ENCODE assay signal across 8 mouse cellular contexts in genomic region chr4:155215203-155215602, GRCm38 (mm10). TPM values are rescaled to one million over a fixed set of nuclear protein-coding genes. Genes with fewer than 3 reads are reported as not detected.
DNase-seq lines count a peak whose midpoint lies in the region; ATAC-seq and TF ChIP-seq lines count a peak whose summit lies in the region.
"Had no signal": no experiment of that assay in that cellular context is flagged by ENCODE, and none has a peak within 500 bp of the region (broad histone marks: within the 10 kb centered on the region; RNA-seq: fewer than 3 reads in every experiment).

No protein-coding gene starts in this region.

- peaks cover 19% of the 10 kb centered on the region for H3K36me3 ChIP-seq in embryonic facial prominence, embryonic 13.5 days
- peaks cover 8% of the 10 kb centered on the region for H3K36me3 ChIP-seq in heart, embryonic 12.5 days
- peaks cover 43% of the 10 kb centered on the region for H3K36me3 ChIP-seq in limb, embryonic 14.5 days (ENCODE audit: control insufficient read depth, insufficient read depth, low read length)

- H3K9ac ChIP-seq in embryonic facial prominence, embryonic 13.5 days, result peak overlapping the region; percentile 44
- H3K9ac ChIP-seq in heart, embryonic 12.5 days, result peak overlapping the region; percentile 47
- 0 out of 2 replicates have a peak overlapping the region, but pooled peaks have one; percentile 21 for H3K9ac ChIP-seq in limb, embryonic 14.5 days (ENCODE audit: low read depth, low read length, severe bottlenecking)

- no peak overlapping the region for H3K4me3 ChIP-seq in embryonic facial prominence, embryonic 13.5 days
- no peak overlapping the region for H3K4me3 ChIP-seq in heart, embryonic 12.5 days
- no peak overlapping the region for H3K4me3 ChIP-seq in limb, embryonic 14.5 days (replicated peaks; ENCODE audit: low read length)

- peak overlapping the region; percentile 30; the same call in 1 of the 2 replicates for H3K4me2 ChIP-seq in embryonic facial prominence, embryonic 13.5 days
- H3K4me2 ChIP-seq in heart, embryonic 12.5 days, result peak overlapping the region; percentile 97
- peak overlapping the region; percentile 18 for H3K4me2 ChIP-seq in limb, embryonic 14.5 days (replicated peaks; ENCODE audit: low read depth, low read length, severe bottlenecking)

- TF ChIP-seq POLR2A in limb, embryonic 14.5 days (IDR thresholded peaks at IDR 0.05; ENCODE audit: borderline replicate concordance, extremely low read depth, insufficient read depth, insufficient read length), result no peak

- no peaks in the 10 kb centered on the region for H3K9me3 ChIP-seq in embryonic facial prominence, embryonic 13.5 days
- no peaks in the 10 kb centered on the region for H3K9me3 ChIP-seq in heart, embryonic 12.5 days (replicated peaks)
- H3K9me3 ChIP-seq in limb, embryonic 14.5 days (ENCODE audit: control insufficient read depth, low read length), result no peaks in the 10 kb centered on the region

- DNase-seq in kidney, postnatal 10 days, result peak; percentile 56
- DNase-seq in kidney, adult 8-10 months, result no peak
- no peak for DNase-seq in limb, embryonic 14.5 days (ENCODE audit: low spot score)
- DNase-seq in thymus, postnatal 25 days, result no peak
- DNase-seq: adrenal gland, postnatal 25 days had no signal

- ATAC-seq in embryonic facial prominence, embryonic 13.5 days (ENCODE audit: insufficient number of reproducible peaks, insufficient read depth, low FRiP score, low TSS enrichment, low read depth), result no peak
- ATAC-seq in heart, embryonic 12.5 days (ENCODE audit: insufficient number of reproducible peaks, low FRiP score), result no peak
- ATAC-seq in limb, embryonic 14.5 days (ENCODE audit: low FRiP score, low read depth), result no peak
- no peak for ATAC-seq in megakaryocyte-erythroid progenitor cell, adult 5-6 weeks (replicated peaks; ENCODE audit: low FRiP score, low TSS enrichment, poor library complexity, severe bottlenecking)

- H3K27ac ChIP-seq in embryonic facial prominence, embryonic 13.5 days, result no peak overlapping the region
- peak overlapping the region; percentile 46; the same call in 1 of the 2 replicates for H3K27ac ChIP-seq in heart, embryonic 12.5 days (ENCODE audit: poor library complexity, severe bottlenecking)
- no peak overlapping the region; the same call in 1 of the 2 replicates for H3K27ac ChIP-seq in limb, embryonic 14.5 days (replicated peaks; ENCODE audit: low read depth, low read length)

- WGBS in embryonic facial prominence, embryonic 13.5 days, result 67% methylated on average over 9 of the region's 9 CpGs
- 41% methylated on average over 9 of the region's 9 CpGs for WGBS in heart, embryonic 12.5 days
- WGBS in limb, embryonic 14.5 days, result 59% methylated on average over 9 of the region's 9 CpGs

- no peaks in the 10 kb centered on the region for H3K27me3 ChIP-seq in embryonic facial prominence, embryonic 13.5 days
- no peaks in the 10 kb centered on the region for H3K27me3 ChIP-seq in heart, embryonic 12.5 days (replicated peaks)
- H3K27me3 ChIP-seq in limb, embryonic 14.5 days (ENCODE audit: control insufficient read depth, insufficient read depth, low read length), result no peaks in the 10 kb centered on the region

- H3K4me1 ChIP-seq in embryonic facial prominence, embryonic 13.5 days, result peaks cover 81% of the 10 kb centered on the region
- peaks cover 96% of the 10 kb centered on the region for H3K4me1 ChIP-seq in heart, embryonic 12.5 days (replicated peaks)
- H3K4me1 ChIP-seq in limb, embryonic 14.5 days (ENCODE audit: control insufficient read depth, insufficient read depth, low read length), result peaks cover 74% of the 10 kb centered on the region

RNA-seq across cellular contexts. Expression of gene Ski, which starts 7.2 kb away (rescaled TPM):
- polyA plus RNA-seq in embryonic facial prominence, embryonic 13.5 days (2015; fragmentation: Nextera tagmentation; extraction: Ambion mirVana), result 21.5 and 24.9 TPM in 2 replicates
- polyA plus RNA-seq in heart, embryonic 12.5 days (2016; fragmentation: Nextera tagmentation; extraction: Ambion mirVana), result 11.9 and 14.0 TPM in 2 replicates
- polyA plus RNA-seq in limb, embryonic 14.5 days (2012; rRNA removed), result 88.7 and 109 TPM in 2 replicates
- polyA plus RNA-seq in limb, embryonic 14.5 days (2014; fragmentation: Nextera tagmentation; extraction: Ambion mirVana), result 44.0 and 47.5 TPM in 2 replicates
- 16.3 and 16.4 TPM in 2 replicates for total RNA-seq in megakaryocyte-erythroid progenitor cell, adult 5-6 weeks (2014; fragmentation: Nextera tagmentation)
- 6.7 and 7.7 TPM in 2 replicates for total RNA-seq in megakaryocyte-erythroid progenitor cell, adult 5-6 weeks (2017)

RNA-seq across cellular contexts. Expression of gene Faap20, which starts 34.4 kb away (rescaled TPM):
- 77.4 and 80.0 TPM in 2 replicates for polyA plus RNA-seq in embryonic facial prominence, embryonic 13.5 days (2015; fragmentation: Nextera tagmentation; extraction: Ambion mirVana)
- 61.0 and 65.1 TPM in 2 replicates for polyA plus RNA-seq in heart, embryonic 12.5 days (2016; fragmentation: Nextera tagmentation; extraction: Ambion mirVana)
- polyA plus RNA-seq in limb, embryonic 14.5 days (2012; rRNA removed), result 64.6 and 85.1 TPM in 2 replicates
- 72.5 and 84.8 TPM in 2 replicates for polyA plus RNA-seq in limb, embryonic 14.5 days (2014; fragmentation: Nextera tagmentation; extraction: Ambion mirVana)
- 25.6 and 41.4 TPM in 2 replicates for total RNA-seq in megakaryocyte-erythroid progenitor cell, adult 5-6 weeks (2014; fragmentation: Nextera tagmentation)
- 16.8 and 17.0 TPM in 2 replicates for total RNA-seq in megakaryocyte-erythroid progenitor cell, adult 5-6 weeks (2017)

Comparison
In these comparisons a context has a peak if more than half of its experiments do, and no peak if none do; other contexts are left out.
1. H3K4me2 ChIP-seq: peak in every context shown above with its lines; median percentile 97 in heart, embryonic 12.5 days; 30 in embryonic facial prominence, embryonic 13.5 days; 18 in limb, embryonic 14.5 days.